Mouse (Mus musculus): ENCODE measurements around the gene Rp2. TPM values are rescaled to one million over a fixed set of nuclear protein-coding genes. Genes with fewer than 3 reads are reported as not detected.

Gene Rp2
- polyA plus RNA-seq (2017; shearing (Covaris generic)), result 11.9 TPM

GRCm38 (mm10) chrX:20364391-20365365 is at the start of gene Rp2:
Gene Rp2 (plus strand): TSS chrX:20364481.

GRCm38 (mm10) chrX:20425140-20425838 is 61.0 kb downstream of the Rp2 start, which contains the start of gene Jade3:
Gene Jade3 (plus strand): TSS chrX:20425688.

Other genes with a start within 250 kb of the Rp2 start
- gene Slc9a7, start 72.7 kb upstream of the Rp2 start, polyA plus RNA-seq (2017; shearing (Covaris generic)), result 36.8 TPM
- 5.5 TPM for gene Jade3, start 61.2 kb downstream of the Rp2 start, polyA plus RNA-seq (2017; shearing (Covaris generic))
- not detected for gene Rgn, start 185.3 kb downstream of the Rp2 start, polyA plus RNA-seq (2017; shearing (Covaris generic))

Data from effector memory CD4-positive, alpha-beta T cell, adult 5 months (primary cell).